Mouse (Mus musculus) layer of hippocampus, adult 9-11 months (tissue): Measurements from ENCODE around the gene Stap2.

Source experiments
- DNase-seq: peaks from one replicate; pipeline ENCODE4 v3.0.0; 2022

Stap2 gene

GRCm38 (mm10) chr17:56003000-56003399 lies 2.4 kb downstream of the Stap2 start:
- DNase-seq = no peak

GRCm38 (mm10) chr17:55999794-56000499 lies 5.4 kb downstream of the Stap2 start:
- DNase-seq = no peak

GRCm38 (mm10) chr17:55996007-55996406 lies 9.4 kb downstream of the Stap2 start:
- no peak for DNase-seq

- DNase-seq = no peak
These were observed 15.0 kb downstream of the Stap2 start for GRCm38 (mm10) chr17:55990278-55990898.

GRCm38 (mm10) chr17:55986030-55986961 lies 19.1 kb downstream of the Stap2 start, which contains the start of gene Fsd1:
Gene Fsd1 (plus strand): TSS chr17:55986509.
- peak; percentile 79 for DNase-seq

GRCm38 (mm10) chr17:55977301-55977700 lies 28.1 kb downstream of the Stap2 start:
- DNase-seq = no peak

GRCm38 (mm10) chr17:55976255-55976862 lies 29.0 kb downstream of the Stap2 start:
- no peak for DNase-seq

GRCm38 (mm10) chr17:55971453-55971852 lies 33.9 kb downstream of the Stap2 start:
- DNase-seq = no peak

- no peak for DNase-seq
These were observed 35.2 kb downstream of the Stap2 start, which contains the start of gene Shd for GRCm38 (mm10) chr17:55969966-55970891. Gene Shd (plus strand): TSS chr17:55970467.

GRCm38 (mm10) chr17:55969560-55969959 lies 35.8 kb downstream of the Stap2 start:
- no peak for DNase-seq

GRCm38 (mm10) chr17:55968210-55968609 lies 37.2 kb downstream of the Stap2 start:
- DNase-seq = no peak

GRCm38 (mm10) chr17:55967186-55967585 lies 38.2 kb downstream of the Stap2 start:
- DNase-seq = no peak

GRCm38 (mm10) chr17:55964996-55965395 lies 40.4 kb downstream of the Stap2 start:
- DNase-seq = no peak

- DNase-seq = no peak
These were observed 40.9 kb downstream of the Stap2 start for GRCm38 (mm10) chr17:55964496-55964895.

GRCm38 (mm10) chr17:55963171-55963570 lies 42.2 kb downstream of the Stap2 start:
- DNase-seq = no peak

GRCm38 (mm10) chr17:55961631-55962030 lies 43.8 kb downstream of the Stap2 start:
- no peak for DNase-seq

GRCm38 (mm10) chr17:55960791-55961190 lies 44.6 kb downstream of the Stap2 start:
- no peak for DNase-seq

GRCm38 (mm10) chr17:55959946-55960740 lies 45.2 kb downstream of the Stap2 start:
- DNase-seq = no peak

GRCm38 (mm10) chr17:55958918-55959728 lies 46.3 kb downstream of the Stap2 start, which contains the start of gene Yju2:
Gene Yju2 (plus strand): TSS chr17:55959099.
- peak; percentile 95 for DNase-seq

- DNase-seq = no peak
These were observed 46.8 kb downstream of the Stap2 start for GRCm38 (mm10) chr17:55958584-55958886.
